Mouse (Mus musculus): ENCODE measurements around the gene Dmgdh.

- TF ChIP-seq CTCF (IDR thresholded peaks at IDR 0.05; ENCODE audit: insufficient read depth, low read length) = no peak
- TF ChIP-seq POLR2A (IDR thresholded peaks at IDR 0.05; ENCODE audit: borderline replicate concordance, extremely low read depth, low read depth, low read length) = no peak
Observed at GRCm38 (mm10) chr13:93792945-93793642, 118.9 kb downstream of the Dmgdh start.
